Mouse (Mus musculus) liver, embryonic 12.5 days (tissue): ENCODE measurements around the gene Vmn1r74. TPM values are rescaled to one million over a fixed set of nuclear protein-coding genes. Genes with fewer than 3 reads are reported as not detected.
"Not testable (repeated sequence)": the region's sequence is repeated elsewhere in the genome, so short reads cannot be mapped to it uniquely, and the experiment has no call there.

Experiments used
- ATAC-seq: fragments of 200-750 bp; cut with Nextera tagmentation; 2 replicates; pipeline ENCODE4 v1.8.0; 2017; ENCODE audit warnings: moderate number of reproducible peaks, mild to moderate bottlenecking, moderate library complexity
- H3K27ac ChIP-seq: fragments of 300-500 bp; sonication (generic); 2 replicates; pipeline ENCODE4 v1.5.1; 2016; ENCODE audit warnings: mild to moderate bottlenecking
- H3K27me3 ChIP-seq: fragments of 300-500 bp; sonication (generic); replicated peaks from 2 replicates; pipeline ENCODE4 v1.6.1; 2016; ENCODE audit warnings: mild to moderate bottlenecking, moderate library complexity
- H3K36me3 ChIP-seq: fragments of 300-500 bp; sonication (generic); 2 replicates; pipeline ENCODE4 v1.6.1; 2016; ENCODE audit warnings: mild to moderate bottlenecking, moderate library complexity
- H3K4me1 ChIP-seq: fragments of 300-500 bp; sonication (generic); 2 replicates; pipeline ENCODE4 v1.6.1; 2016
- H3K4me2 ChIP-seq: fragments of 300-500 bp; sonication (generic); 2 replicates; pipeline ENCODE4 v1.6.1; 2016; ENCODE audit warnings: mild to moderate bottlenecking, moderate library complexity
- H3K4me3 ChIP-seq: fragments of 300-500 bp; sonication (generic); 2 replicates; pipeline ENCODE4 v1.5.1; 2016; ENCODE audit warnings: mild to moderate bottlenecking, moderate library complexity
- H3K9ac ChIP-seq: fragments of 300-500 bp; sonication (generic); 2 replicates; pipeline ENCODE4 v1.6.1; 2016; ENCODE audit warnings: mild to moderate bottlenecking, moderate library complexity
- H3K9me3 ChIP-seq: fragments of 300-500 bp; sonication (generic); replicated peaks from 2 replicates; pipeline ENCODE4 v1.6.1; 2016; ENCODE audit warnings: mild to moderate bottlenecking, moderate library complexity
- WGBS: fragments of 180-500 bp; shearing (Covaris S2); methylation state at CpG from one replicate; pipeline ENCODE4 v1.1.7; 2016; ENCODE audit not compliant: insufficient replicate concordance; 5-methylcytosine and 5-hydroxymethylcytosine counted together
- polyA plus RNA-seq: library from polyadenylated mRNA; unstranded; fragments of >200 nt; fragmentation: Nextera tagmentation; extraction: Ambion mirVana; gene quantifications from 2 replicates; pipeline ENCODE4 v1.2.1, GENCODE M21; 2016

The Vmn1r74 gene
- not detected in 2 replicates for polyA plus RNA-seq

DNA sequence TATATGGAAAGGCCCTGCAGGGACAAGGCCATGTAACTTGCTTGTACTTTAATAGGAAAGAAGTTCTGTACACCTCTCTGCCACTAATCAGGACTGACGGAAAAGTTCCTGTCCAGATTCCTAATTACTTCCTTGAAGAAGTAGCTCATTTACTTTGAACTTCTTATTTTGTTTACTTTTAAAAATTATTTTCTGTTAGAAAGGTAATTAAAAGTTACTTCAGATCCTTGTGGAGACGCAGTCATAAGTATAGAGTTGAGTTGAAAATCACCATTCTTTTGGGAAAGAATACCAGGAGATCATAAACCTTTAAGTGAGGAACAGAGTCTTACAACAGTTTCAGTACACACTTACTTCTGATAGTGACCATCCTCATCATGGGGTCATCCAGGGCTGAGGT is at the start of gene Vmn1r74:
Gene Vmn1r74 (plus strand): TSS at position 301 of the 400 bp plus-strand sequence.
- Histone ChIP-seq H3K27me3 (no peaks in the 10 kb centered on the region), H3K9me3 (peaks cover 15% of the 10 kb centered on the region), H3K4me2 (no peak within 1 kb of the TSS), H3K36me3 (no peaks in the 10 kb centered on the region), H3K4me1 (no peaks in the 10 kb centered on the region), H3K4me3 (no peak within 1 kb of the TSS), H3K9ac (no peak within 1 kb of the TSS), H3K27ac (no peak within 1 kb of the TSS)
- WGBS = 55% methylated on average over 2 of the region's 2 CpGs
- no peak for ATAC-seq

DNA sequence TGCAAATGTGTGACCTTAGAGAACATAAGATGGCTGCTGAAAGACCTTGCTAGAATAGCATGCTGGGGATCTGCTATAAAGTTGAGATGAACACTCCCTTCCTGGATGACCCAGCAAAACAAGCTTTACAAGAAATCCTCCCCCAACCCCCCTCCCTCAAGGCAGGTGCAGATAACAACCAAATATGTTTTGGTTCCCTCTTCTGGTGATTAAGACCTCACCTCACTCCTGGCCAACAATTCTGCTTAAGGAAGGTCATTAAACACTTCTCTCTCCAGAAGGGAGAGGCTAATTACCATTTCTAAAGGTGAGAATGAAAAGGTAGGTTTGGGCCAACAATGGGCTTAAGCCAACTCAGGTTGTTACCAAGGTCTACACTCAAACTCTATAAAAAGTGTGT is 20.0 kb upstream of the Vmn1r74 start:
- Histone ChIP-seq H3K9me3 (peaks cover 9% of the 10 kb centered on the region; the same call in 1 of the 2 replicates), H3K4me2 (no peak overlapping the region), H3K4me1 (no peaks in the 10 kb centered on the region), H3K9ac (no peak overlapping the region), H3K27me3 (no peaks in the 10 kb centered on the region), H3K27ac (no peak overlapping the region), H3K4me3 (no peak overlapping the region), H3K36me3 (no peaks in the 10 kb centered on the region)
- ATAC-seq = no peak

- WGBS = 71% methylated on average over 1 of the region's 1 CpGs
- H3K4me1 ChIP-seq = no peaks in the 10 kb centered on the region
- ATAC-seq = no peak
- peaks cover 13% of the 10 kb centered on the region; the same call in 1 of the 2 replicates for H3K9me3 ChIP-seq
- H3K36me3 ChIP-seq = no peaks in the 10 kb centered on the region
- no peak overlapping the region for H3K9ac ChIP-seq
- no peak overlapping the region for H3K27ac ChIP-seq
- H3K27me3 ChIP-seq = no peaks in the 10 kb centered on the region
- H3K4me3 ChIP-seq = no peak overlapping the region
- no peak overlapping the region for H3K4me2 ChIP-seq
Measured at GRCm38 (mm10) chr7:11822166-11822565, 11.6 kb upstream of the Vmn1r74 start.

DNA sequence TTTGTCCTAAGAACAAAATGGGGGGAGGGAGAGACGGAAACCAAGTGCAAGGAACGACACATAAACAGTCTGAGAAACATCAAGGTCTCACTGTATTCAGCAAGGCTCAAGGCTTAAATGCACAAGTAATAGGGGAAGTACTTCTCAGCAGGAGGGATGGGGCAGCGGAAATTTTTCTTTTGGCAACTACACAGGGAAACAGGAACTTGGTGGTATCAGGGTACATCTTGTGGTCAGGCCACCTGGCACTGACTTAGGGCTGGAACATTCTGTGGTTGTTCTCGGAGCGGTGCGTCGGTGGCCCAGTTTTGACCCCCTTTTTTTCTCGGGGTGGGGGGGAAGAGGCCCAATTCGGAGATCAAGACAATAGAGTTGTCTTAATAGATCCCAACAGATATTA is 10.5 kb upstream of the Vmn1r74 start:
- 72% methylated on average over 9 of the region's 9 CpGs for WGBS
- not testable (repeated sequence) for ATAC-seq, H3K36me3 ChIP-seq, H3K9ac ChIP-seq, H3K27me3 ChIP-seq, H3K27ac ChIP-seq, H3K4me1 ChIP-seq, H3K4me3 ChIP-seq, H3K4me2 ChIP-seq
- H3K9me3 ChIP-seq = peaks cover 13% of the 10 kb centered on the region; the same call in 1 of the 2 replicates

DNA sequence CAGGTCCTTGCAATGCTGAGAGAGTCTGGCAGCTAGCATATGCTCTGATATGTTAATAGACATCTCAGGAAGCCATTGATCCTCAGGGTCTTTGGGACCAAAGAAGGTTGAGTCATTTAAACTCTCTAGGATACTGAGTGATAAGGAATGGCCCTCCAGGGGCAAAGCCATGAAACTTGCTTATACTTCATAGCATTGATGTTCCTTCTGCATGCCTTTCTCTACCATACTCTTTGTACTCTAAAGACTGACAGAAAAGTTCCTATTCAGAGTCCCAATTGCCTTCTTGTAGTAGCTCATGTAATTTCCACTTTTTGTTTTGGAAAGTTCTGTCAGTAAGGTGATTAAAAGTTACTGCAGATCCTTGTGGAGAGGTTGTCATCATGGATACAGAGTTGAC is 40.5 kb downstream of the Vmn1r74 start, which contains the start of gene Vmn1r75:
Gene Vmn1r75 (plus strand): TSS at position 301 of the 400 bp plus-strand sequence.
- no peaks in the 10 kb centered on the region for H3K27me3 ChIP-seq
- no peak within 1 kb of the TSS for H3K4me2 ChIP-seq
- no peaks in the 10 kb centered on the region for H3K36me3 ChIP-seq
- H3K4me1 ChIP-seq = no peaks in the 10 kb centered on the region
- no peaks in the 10 kb centered on the region for H3K9me3 ChIP-seq
- no peak within 1 kb of the TSS for H3K27ac ChIP-seq
- no peak for ATAC-seq
- H3K4me3 ChIP-seq = no peak within 1 kb of the TSS
- no peak within 1 kb of the TSS for H3K9ac ChIP-seq

Other genes starting within 250 kb of the Vmn1r74 start
- gene Zscan4-ps3, start 224.7 kb upstream of the Vmn1r74 start, polyA plus RNA-seq = not detected in 2 replicates
- not detected in 2 replicates for gene Vmn1r72, start 153.8 kb upstream of the Vmn1r74 start, polyA plus RNA-seq
- not detected in 2 replicates for gene Vmn1r73, start 103.7 kb upstream of the Vmn1r74 start, polyA plus RNA-seq
- not detected in 2 replicates for gene Vmn1r75, start 40.6 kb downstream of the Vmn1r74 start, polyA plus RNA-seq
- gene Vmn1r76, start 104.2 kb downstream of the Vmn1r74 start, polyA plus RNA-seq = not detected in 2 replicates
- not detected in 2 replicates for gene Vmn1r77, start 202.8 kb downstream of the Vmn1r74 start, polyA plus RNA-seq